Mouse (Mus musculus): ENCODE results near the gene Col9a1.

Col9a1 gene

GRCm38 (mm10) chr1:24294979-24295942 lies 117.9 kb downstream of the Col9a1 start:
- in situ Hi-C loops (cut with MboI) = no loop called here

- in situ Hi-C loops (cut with MboI) = no loop called here
Observed at GRCm38 (mm10) chr1:24300700-24301099, 123.3 kb downstream of the Col9a1 start.

Data from mature B cell (primary cell).